Comparison of ENCODE assay signal across 10 mouse cellular contexts in the genomic region with DNA sequence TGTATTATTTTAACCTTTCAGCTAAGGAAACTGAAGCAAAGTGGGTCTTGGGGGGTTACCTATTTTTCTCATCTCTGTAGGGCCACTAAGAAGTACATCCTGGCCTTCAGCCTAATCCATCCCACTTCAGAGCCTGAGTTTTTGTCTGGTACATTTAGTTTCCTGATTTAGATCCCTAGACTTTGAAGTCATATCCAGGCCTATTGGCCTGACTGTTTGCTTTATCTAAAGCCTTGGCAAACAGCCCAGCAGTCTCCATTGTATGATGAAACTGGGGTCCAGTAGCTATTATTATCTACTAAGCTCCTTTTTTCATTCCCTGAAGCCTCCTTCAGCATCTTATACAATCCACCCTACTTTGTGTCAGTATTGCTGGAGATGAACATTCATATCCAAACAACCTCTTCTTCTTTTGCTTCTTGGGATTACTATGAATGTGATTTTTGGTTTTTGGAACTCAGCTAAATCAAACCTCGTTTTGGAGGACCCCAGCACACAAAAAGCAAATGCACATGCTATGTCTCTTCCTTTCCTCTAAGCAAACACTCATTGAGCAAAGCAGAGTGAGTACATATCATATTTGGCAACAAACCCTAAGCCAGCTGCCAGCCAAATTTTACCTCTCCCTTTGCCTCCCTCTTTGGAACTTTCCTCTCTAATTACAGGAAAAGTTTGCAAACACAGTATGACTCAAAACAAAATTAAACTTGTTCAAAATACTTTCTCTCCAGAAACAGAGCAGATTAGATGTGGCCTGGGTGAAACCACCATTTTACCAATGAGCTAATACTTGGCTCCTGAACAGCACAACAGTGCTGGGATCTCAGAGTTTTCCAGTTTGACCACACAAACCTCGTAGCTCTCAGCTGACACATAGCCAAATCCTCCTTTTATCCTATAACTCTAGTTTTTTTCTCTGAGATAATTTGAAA.
A peak's percentile ranks its signal among the peaks of the same experiment; 100 is the strongest.
DNase-seq lines count a peak whose midpoint lies in the region; ATAC-seq lines count a peak whose summit lies in the region.
"Had no signal": no experiment of that assay in that cellular context is flagged by ENCODE, and none has a peak within 500 bp of the region (broad histone marks: within the 10 kb centered on the region; RNA-seq: fewer than 3 reads in every experiment).

No protein-coding gene starts in this region.

- WGBS in heart, embryonic 13.5 days: 41% methylated on average over 2 of the region's 2 CpGs
- 60% methylated on average over 2 of the region's 2 CpGs for WGBS in midbrain, embryonic 13.5 days

- H3K4me3 ChIP-seq in heart, embryonic 13.5 days: no peak overlapping the region
- H3K4me3 ChIP-seq in midbrain, embryonic 13.5 days (replicated peaks): no peak overlapping the region

- peak; percentile 13 to 49 for DNase-seq in adrenal gland, adult (ENCODE audit: inconsistent age in 2 of 2, low spot score in 1 of 2)
- no peak for DNase-seq in adrenal gland, postnatal 4 days (ENCODE audit: low spot score in 2 of 2)
- peak; percentile 26 for DNase-seq in kidney, postnatal 14 days
- DNase-seq in kidney, adult 8-10 months: no peak
- DNase-seq in thymus, postnatal 10 days (ENCODE audit: low spot score in 2 of 2): no peak
- no peak for DNase-seq in layer of hippocampus, adult 18-20 months (ENCODE audit: low spot score in 2 of 2)
- DNase-seq: thymus, adult 2 months had no signal

- H3K9me3 ChIP-seq in heart, embryonic 13.5 days: no peaks in the 10 kb centered on the region
- no peaks in the 10 kb centered on the region for H3K9me3 ChIP-seq in midbrain, embryonic 13.5 days

- peaks cover 19% of the 10 kb centered on the region for H3K4me1 ChIP-seq in heart, embryonic 13.5 days
- H3K4me1 ChIP-seq in midbrain, embryonic 13.5 days (replicated peaks): no peaks in the 10 kb centered on the region

- no peaks in the 10 kb centered on the region for H3K27me3 ChIP-seq in heart, embryonic 13.5 days (replicated peaks)
- no peaks in the 10 kb centered on the region for H3K27me3 ChIP-seq in midbrain, embryonic 13.5 days

- H3K4me2 ChIP-seq in heart, embryonic 13.5 days: no peak overlapping the region
- no peak overlapping the region for H3K4me2 ChIP-seq in midbrain, embryonic 13.5 days (replicated peaks)

- no peaks in the 10 kb centered on the region for H3K36me3 ChIP-seq in heart, embryonic 13.5 days
- H3K36me3 ChIP-seq in midbrain, embryonic 13.5 days: no peaks in the 10 kb centered on the region

- H3K9ac ChIP-seq in heart, embryonic 13.5 days: no peak overlapping the region
- no peak overlapping the region for H3K9ac ChIP-seq in midbrain, embryonic 13.5 days (replicated peaks)
- H3K9ac ChIP-seq: liver, embryonic 14.5 days had no signal

- ATAC-seq in heart, embryonic 13.5 days (ENCODE audit: extremely low read depth, insufficient number of reproducible peaks, low FRiP score, low TSS enrichment): peak; percentile 68; the same call in 1 of the 2 replicates
- peak; percentile 71 for ATAC-seq in midbrain, embryonic 13.5 days

- H3K27ac ChIP-seq in heart, embryonic 13.5 days (replicated peaks): peak overlapping the region; percentile 73
- no peak overlapping the region for H3K27ac ChIP-seq in midbrain, embryonic 13.5 days
- H3K27ac ChIP-seq: liver, embryonic 14.5 days had no signal

Comparison
In these comparisons a context has a peak if more than half of its experiments do, and no peak if none do; other contexts are left out.
1. DNase-seq: peak in adrenal gland, adult (2 of 2) and kidney, postnatal 14 days (single experiment); none in adrenal gland, postnatal 4 days (0 of 2), kidney, adult 8-10 months (0 of 2), thymus, postnatal 10 days (0 of 2) and layer of hippocampus, adult 18-20 months (0 of 2).